Mouse (Mus musculus) forebrain, embryonic 14.5 days (tissue): ENCODE data around the gene Olfr666. TPM values are rescaled to one million over a fixed set of nuclear protein-coding genes. Genes with fewer than 3 reads are reported as not detected.
"Not testable (repeated sequence)": the region's sequence is repeated elsewhere in the genome, so short reads cannot be mapped to it uniquely, and the experiment has no call there.

Experiments
- ATAC-seq: fragments of 200-750 bp; cut with Nextera tagmentation; 2 replicates; pipeline ENCODE4 v1.8.0; 2017; ENCODE audit warnings: mild to moderate bottlenecking, moderate library complexity
- DNase-seq: peaks from one replicate; pipeline ENCODE4 v3.0.0-alpha.2; 2015; ENCODE audit warnings: low spot score
- H3K27ac ChIP-seq: fragments of 300-500 bp; sonication (generic); 2 replicates; pipeline ENCODE4 v1.5.1; 2014; ENCODE audit warnings: low read depth, mild to moderate bottlenecking, control low read depth, low read length, moderate library complexity
- H3K27me3 ChIP-seq: fragments of 300-500 bp; sonication (generic); replicated peaks from 2 replicates; pipeline ENCODE4 v1.6.1; 2014; ENCODE audit warnings: low read length, control low read depth, mixed read lengths; ENCODE audit not compliant: control insufficient read depth, insufficient read depth
- H3K36me3 ChIP-seq: fragments of 300-500 bp; sonication (generic); 2 replicates; pipeline ENCODE4 v1.6.1; 2014; ENCODE audit warnings: low read length, control low read depth; ENCODE audit not compliant: control insufficient read depth, insufficient read depth
- H3K4me1 ChIP-seq: fragments of 300-500 bp; sonication (generic); 2 replicates; pipeline ENCODE4 v1.6.1; 2014; ENCODE audit warnings: antibody characterized with exemption, low read length, control low read depth; ENCODE audit not compliant: control insufficient read depth, insufficient read depth
- H3K4me2 ChIP-seq: fragments of 300-500 bp; sonication (generic); 2 replicates; pipeline ENCODE4 v1.6.1; 2014; ENCODE audit warnings: mild to moderate bottlenecking, control low read depth, low read length
- H3K4me3 ChIP-seq: fragments of 300-500 bp; sonication (generic); 2 replicates; pipeline ENCODE4 v1.5.1; 2014; ENCODE audit warnings: low read depth, low read length, control low read depth
- H3K9ac ChIP-seq: fragments of 300-500 bp; sonication (generic); 2 replicates; pipeline ENCODE4 v1.6.1; 2014; ENCODE audit warnings: mild to moderate bottlenecking, low read length, control low read depth, moderate library complexity
- H3K9me3 ChIP-seq: fragments of 300-500 bp; sonication (generic); replicated peaks from 2 replicates; pipeline ENCODE4 v1.6.1; 2016; ENCODE audit warnings: low read length, control low read depth, mixed read lengths; ENCODE audit not compliant: control insufficient read depth
- WGBS: fragments of 180-500 bp; shearing (Covaris S2); extraction: QIAGEN DNeasy Blood & Tissue Kit; methylation state at CpG from one replicate; pipeline ENCODE4 v1.1.7; 2014; 5-methylcytosine and 5-hydroxymethylcytosine counted together
- polyA plus RNA-seq: library from polyadenylated mRNA; unstranded; fragments of >200 nt; fragmentation: Nextera tagmentation; extraction: Ambion mirVana; gene quantifications from 2 replicates; pipeline ENCODE4 v1.2.1, GENCODE M21; 2014

Olfr666 gene
- polyA plus RNA-seq: not detected in 2 replicates

DNA sequence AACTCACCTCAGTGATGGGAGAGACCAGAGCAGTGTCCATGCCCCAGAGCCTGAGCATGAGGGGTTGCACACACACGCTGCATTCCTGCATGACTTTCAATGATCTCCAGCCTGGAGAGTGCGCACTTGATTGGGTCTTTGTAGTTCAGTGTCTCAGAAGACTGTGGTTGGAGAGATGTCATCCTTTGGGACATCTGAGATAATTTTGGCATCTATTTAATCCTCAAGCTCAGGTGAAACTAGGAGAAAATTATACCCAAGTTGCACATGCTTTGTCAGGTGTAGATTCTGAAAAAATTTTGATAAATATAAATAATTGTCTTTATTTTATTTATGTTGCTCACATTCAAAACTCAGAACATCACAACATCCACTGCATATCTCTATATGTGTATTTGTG is at the start of gene Olfr666:
Gene Olfr666, minus strand, starts transcription at position 101 of the 400 bp plus-strand sequence.
- WGBS: 89% methylated on average over 2 of the region's 2 CpGs
- H3K36me3 ChIP-seq: no peaks in the 10 kb centered on the region

GRCm38 (mm10) chr7:104933940-104934339 is 38.2 kb upstream of the Olfr666 start, which contains the start of gene Olfr669:
Gene Olfr669 (plus strand): TSS chr7:104934240.
- H3K9ac ChIP-seq: no peak within 1 kb of the TSS
- 89% methylated on average over 1 of the region's 1 CpGs for WGBS
- H3K4me2 ChIP-seq: no peak within 1 kb of the TSS
- H3K9me3 ChIP-seq: no peaks in the 10 kb centered on the region
- H3K4me1 ChIP-seq: no peaks in the 10 kb centered on the region
- no peaks in the 10 kb centered on the region for H3K36me3 ChIP-seq
- H3K4me3 ChIP-seq: no peak within 1 kb of the TSS
- H3K27me3 ChIP-seq: no peaks in the 10 kb centered on the region
- no peak within 1 kb of the TSS for H3K27ac ChIP-seq
- DNase-seq (no peak), ATAC-seq (no peak)

More for the DNA sequence above, at the start of gene Olfr666:
- H3K27ac ChIP-seq: no peak within 1 kb of the TSS
- no peaks in the 10 kb centered on the region for H3K9me3 ChIP-seq
- no peaks in the 10 kb centered on the region for H3K27me3 ChIP-seq
- no peaks in the 10 kb centered on the region for H3K4me1 ChIP-seq
- no peak within 1 kb of the TSS for H3K9ac ChIP-seq
- no peak within 1 kb of the TSS for H3K4me3 ChIP-seq
- no peak for ATAC-seq
- no peak for DNase-seq
- no peak within 1 kb of the TSS for H3K4me2 ChIP-seq

- Histone ChIP-seq H3K4me2 (no peak within 1 kb of the TSS), H3K27me3 (no peaks in the 10 kb centered on the region), H3K4me1 (no peaks in the 10 kb centered on the region), H3K27ac (no peak within 1 kb of the TSS), H3K36me3 (no peaks in the 10 kb centered on the region), H3K4me3 (no peak within 1 kb of the TSS), H3K9me3 (no peaks in the 10 kb centered on the region), H3K9ac (no peak within 1 kb of the TSS)
- WGBS: 84% methylated on average over 1 of the region's 1 CpGs
- no peak for ATAC-seq
- DNase-seq: no peak
Measured at GRCm38 (mm10) chr7:104927957-104928356, 32.2 kb upstream of the Olfr666 start, which contains the start of gene Olfr668. Gene Olfr668 (minus strand): TSS chr7:104928057.

DNA sequence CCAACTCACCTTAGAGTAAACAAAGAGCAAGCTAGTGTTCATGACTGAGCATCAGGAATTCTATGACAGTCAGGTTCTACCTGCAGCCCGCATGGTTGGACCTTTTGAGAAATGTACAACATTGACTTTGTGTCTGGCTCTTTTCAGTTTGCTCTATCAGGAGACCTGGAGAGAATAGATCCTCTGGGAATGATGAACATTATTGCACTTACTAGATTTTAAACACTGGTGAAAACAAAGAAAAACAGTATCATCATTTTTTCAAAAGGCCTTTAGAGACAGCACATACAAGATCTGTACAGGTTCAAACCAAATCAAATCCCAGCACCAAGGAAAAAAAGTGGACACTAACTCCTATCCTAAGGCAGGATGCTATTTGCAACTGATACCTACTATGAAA is 25.6 kb upstream of the Olfr666 start, which contains the start of gene Olfr667:
Gene Olfr667, minus strand, starts transcription at position 101 of the 400 bp plus-strand sequence.
- DNase-seq: no peak
- Histone ChIP-seq H3K4me3 (no peak within 1 kb of the TSS), H3K36me3 (no peaks in the 10 kb centered on the region), H3K9ac (no peak within 1 kb of the TSS), H3K27ac (no peak within 1 kb of the TSS), H3K4me2 (no peak within 1 kb of the TSS), H3K4me1 (no peaks in the 10 kb centered on the region), H3K27me3 (no peaks in the 10 kb centered on the region), H3K9me3 (no peaks in the 10 kb centered on the region)
- ATAC-seq: no peak
- 80% methylated on average over 1 of the region's 1 CpGs for WGBS

DNA sequence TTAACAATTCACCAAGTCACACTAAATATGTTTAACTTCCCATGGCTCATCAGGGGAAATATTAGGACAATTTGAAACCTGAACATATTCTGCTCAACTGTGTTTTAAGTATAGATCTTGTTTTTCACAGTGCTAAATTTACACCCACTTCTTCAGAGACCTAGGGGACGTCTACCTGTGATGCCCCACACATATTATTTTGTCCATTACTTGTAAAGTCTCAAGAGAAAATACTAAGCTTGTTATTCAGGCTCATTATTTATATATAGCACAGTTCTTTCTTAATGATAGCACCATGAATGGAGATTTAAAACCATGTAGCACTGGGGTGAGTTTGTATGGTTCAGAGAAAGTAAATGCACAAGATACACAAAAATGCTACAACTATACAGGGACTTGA is 18.0 kb downstream of the Olfr666 start, which contains the start of gene Olfr665:
Gene Olfr665, plus strand, starts transcription at position 301 of the 400 bp plus-strand sequence.
- Histone ChIP-seq H3K4me3 (no peak within 1 kb of the TSS), H3K27me3 (no peaks in the 10 kb centered on the region), H3K4me2 (no peak within 1 kb of the TSS), H3K9me3 (no peaks in the 10 kb centered on the region), H3K36me3 (no peaks in the 10 kb centered on the region), H3K4me1 (no peaks in the 10 kb centered on the region), H3K27ac (no peak within 1 kb of the TSS), H3K9ac (no peak within 1 kb of the TSS)
- ATAC-seq (no peak), DNase-seq (no peak)
- 51% methylated on average over 1 of the region's 1 CpGs for WGBS

- Histone ChIP-seq H3K36me3 (no peaks in the 10 kb centered on the region), H3K27ac (no peak overlapping the region), H3K9me3 (no peaks in the 10 kb centered on the region), H3K4me1 (no peaks in the 10 kb centered on the region), H3K9ac (no peak overlapping the region), H3K27me3 (no peaks in the 10 kb centered on the region), H3K4me3 (no peak overlapping the region), H3K4me2 (no peak overlapping the region)
- no peak for DNase-seq
- WGBS: 84% methylated on average over 3 of the region's 3 CpGs
- ATAC-seq: no peak
Measured at GRCm38 (mm10) chr7:104861381-104861780, 34.4 kb downstream of the Olfr666 start.

- Histone ChIP-seq H3K36me3 (no peaks in the 10 kb centered on the region), H3K4me3 (no peak overlapping the region), H3K4me1 (no peaks in the 10 kb centered on the region), H3K27me3 (no peaks in the 10 kb centered on the region), H3K27ac (no peak overlapping the region), H3K9me3 (no peaks in the 10 kb centered on the region), H3K4me2 (no peak overlapping the region), H3K9ac (no peak overlapping the region)
- ATAC-seq (no peak), DNase-seq (no peak)
- WGBS: 86% methylated on average over 1 of the region's 1 CpGs
Measured at GRCm38 (mm10) chr7:104857683-104858082, 38.1 kb downstream of the Olfr666 start.

DNA sequence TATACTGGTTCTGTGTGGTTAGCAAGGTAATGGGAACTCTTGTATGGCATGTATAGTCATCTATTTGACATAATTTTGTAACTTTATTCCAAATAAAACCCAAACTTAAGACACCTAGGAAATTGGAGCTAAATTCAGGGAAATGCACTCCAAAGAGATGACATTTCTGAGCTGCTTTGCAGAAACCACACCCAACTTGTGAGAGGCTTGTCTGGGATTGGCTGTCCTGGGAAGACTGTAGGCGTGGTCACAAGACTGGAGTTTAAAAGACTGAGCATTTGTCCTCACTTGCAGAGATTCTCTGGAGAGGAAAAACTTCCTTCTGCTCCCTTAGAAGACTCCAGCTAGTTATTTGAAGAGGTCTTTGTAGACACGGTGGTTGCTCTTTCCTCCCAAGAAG is 39.0 kb downstream of the Olfr666 start, which contains the start of gene Usp17la:
Gene Usp17la, plus strand, starts transcription at position 301 of the 400 bp plus-strand sequence.
- H3K9ac ChIP-seq, H3K4me1 ChIP-seq, H3K27ac ChIP-seq, H3K27me3 ChIP-seq, H3K4me3 ChIP-seq, H3K36me3 ChIP-seq, ATAC-seq, H3K4me2 ChIP-seq, H3K9me3 ChIP-seq, DNase-seq: not testable (repeated sequence)
- WGBS: 80% methylated on average over 2 of the region's 2 CpGs

GRCm38 (mm10) chr7:104855248-104855750 is 40.5 kb downstream of the Olfr666 start:
- WGBS: 85% methylated on average over 3 of the region's 3 CpGs
- no peaks in the 10 kb centered on the region for H3K27me3 ChIP-seq
- H3K27ac ChIP-seq: no peak overlapping the region

More at GRCm38 (mm10) chr7:104855248-104855750, 40.5 kb downstream of the Olfr666 start:
- Histone ChIP-seq H3K9me3 (no peaks in the 10 kb centered on the region), H3K4me2 (no peak overlapping the region), H3K9ac (no peak overlapping the region), H3K4me1 (no peaks in the 10 kb centered on the region), H3K4me3 (no peak overlapping the region), H3K36me3 (no peaks in the 10 kb centered on the region)
- ATAC-seq (no peak), DNase-seq (no peak)
